Mouse (Mus musculus) embryonic facial prominence, embryonic 10.5 days (tissue): ENCODE measurements at regions not wholly inside any gene's neighbourhood (a gene's known extent, or its start where the extent isn't known, plus 50 kb on each side); places are given as distances from the start of the nearest gene placed in this dataset.
"Not testable (repeated sequence)": the region's sequence is repeated elsewhere in the genome, so short reads cannot be mapped to it uniquely, and the experiment has no call there.

ENCODE experiments used
- DNase-seq: peaks from one replicate; pipeline ENCODE4 v3.0.0-alpha.2; 2017; ENCODE audit warnings: low spot score
- H3K27ac ChIP-seq: fragments of 300-500 bp; sonication (generic); replicated peaks from 2 replicates; pipeline ENCODE4 v1.5.1; 2016; ENCODE audit warnings: mild to moderate bottlenecking
- H3K27me3 ChIP-seq: fragments of 300-500 bp; sonication (generic); replicated peaks from 2 replicates; pipeline ENCODE4 v1.6.1; 2016; ENCODE audit warnings: low read depth, mild to moderate bottlenecking; ENCODE audit not compliant: poor library complexity, severe bottlenecking
- H3K36me3 ChIP-seq: fragments of 300-500 bp; sonication (generic); replicated peaks from 2 replicates; pipeline ENCODE4 v1.6.1; 2016; ENCODE audit warnings: mild to moderate bottlenecking, moderate library complexity
- H3K4me1 ChIP-seq: fragments of 300-500 bp; sonication (generic); 2 replicates; pipeline ENCODE4 v1.6.1; 2016
- H3K4me3 ChIP-seq: fragments of 300-500 bp; sonication (generic); 2 replicates; pipeline ENCODE4 v1.5.1; 2016; ENCODE audit warnings: mild to moderate bottlenecking, moderate library complexity
- H3K9me3 ChIP-seq: fragments of 300-500 bp; sonication (generic); 2 replicates; pipeline ENCODE4 v1.6.1; 2016; ENCODE audit warnings: mild to moderate bottlenecking
- WGBS: fragments of 180-500 bp; shearing (Covaris S2); methylation state at CpG from one replicate; pipeline ENCODE4 v1.1.7; 2016; 5-methylcytosine and 5-hydroxymethylcytosine counted together

GRCm38 (mm10) chr12:71524156-71524555 is 214.5 kb downstream of the Dact1 start:
- no peaks in the 10 kb centered on the region for H3K9me3 ChIP-seq
- no peaks in the 10 kb centered on the region for H3K27me3 ChIP-seq
- H3K4me3 ChIP-seq = no peak overlapping the region
- H3K4me1 ChIP-seq = peaks cover 28% of the 10 kb centered on the region
- no peaks in the 10 kb centered on the region for H3K36me3 ChIP-seq
- DNase-seq = no peak
- H3K27ac ChIP-seq = no peak overlapping the region
- WGBS = 45% methylated on average over 6 of the region's 6 CpGs

GRCm38 (mm10) chr12:71525255-71525927 is 215.7 kb downstream of the Dact1 start:
- no peak for DNase-seq
- no peaks in the 10 kb centered on the region for H3K36me3 ChIP-seq
- no peaks in the 10 kb centered on the region for H3K9me3 ChIP-seq
- peaks cover 30% of the 10 kb centered on the region for H3K4me1 ChIP-seq
- WGBS = 24% methylated on average over 10 of the region's 10 CpGs
- H3K4me3 ChIP-seq = no peak overlapping the region
- H3K27ac ChIP-seq = peak overlapping the region; percentile 27; the same call in 1 of the 2 replicates
- H3K27me3 ChIP-seq = no peaks in the 10 kb centered on the region

- peaks cover 35% of the 10 kb centered on the region for H3K4me1 ChIP-seq
- H3K4me3 ChIP-seq = no peak overlapping the region
- H3K36me3 ChIP-seq = no peaks in the 10 kb centered on the region
- no peaks in the 10 kb centered on the region for H3K9me3 ChIP-seq
- no peaks in the 10 kb centered on the region for H3K27me3 ChIP-seq
- WGBS = 57% methylated on average over 7 of the region's 7 CpGs
- DNase-seq = no peak
- no peak overlapping the region for H3K27ac ChIP-seq
Measured at GRCm38 (mm10) chr12:71526623-71527022, 216.9 kb downstream of the Dact1 start.

GRCm38 (mm10) chr12:71532161-71532560 is 222.5 kb downstream of the Dact1 start:
- no peak overlapping the region for H3K4me3 ChIP-seq
- H3K27me3 ChIP-seq = no peaks in the 10 kb centered on the region; the same call in none of the 2 replicates
- H3K36me3 ChIP-seq = no peaks in the 10 kb centered on the region
- 75% methylated on average over 3 of the region's 3 CpGs for WGBS
- no peaks in the 10 kb centered on the region for H3K9me3 ChIP-seq
- peaks cover 18% of the 10 kb centered on the region for H3K4me1 ChIP-seq
- H3K27ac ChIP-seq = no peak overlapping the region
- DNase-seq = no peak

GRCm38 (mm10) chr12:71532708-71533450 is 223.2 kb downstream of the Dact1 start:
- H3K36me3 ChIP-seq = no peaks in the 10 kb centered on the region
- WGBS = 64% methylated on average over 22 of the region's 22 CpGs
- no peak overlapping the region for H3K4me3 ChIP-seq
- H3K9me3 ChIP-seq = no peaks in the 10 kb centered on the region
- H3K27ac ChIP-seq = peak overlapping the region; percentile 61
- DNase-seq = no peak
- H3K4me1 ChIP-seq = peaks cover 17% of the 10 kb centered on the region
- H3K27me3 ChIP-seq = no peaks in the 10 kb centered on the region; the same call in none of the 2 replicates

- Histone ChIP-seq H3K9me3 (no peaks in the 10 kb centered on the region), H3K4me3 (no peak overlapping the region), H3K27me3 (no peaks in the 10 kb centered on the region; the same call in none of the 2 replicates), H3K36me3 (no peaks in the 10 kb centered on the region), H3K4me1 (peaks cover 17% of the 10 kb centered on the region), H3K27ac (0 out of 2 replicates have a peak overlapping the region, but pooled peaks have one; percentile 61)
- DNase-seq = no peak
- whole genome bisulfite sequencing = 91% methylated on average over 9 of the region's 9 CpGs
Measured at GRCm38 (mm10) chr12:71533701-71534100, 224.0 kb downstream of the Dact1 start.

- WGBS = 88% methylated on average over 4 of the region's 4 CpGs
- no peaks in the 10 kb centered on the region for H3K9me3 ChIP-seq
- peaks cover 17% of the 10 kb centered on the region for H3K4me1 ChIP-seq
- no peaks in the 10 kb centered on the region for H3K36me3 ChIP-seq
- no peak overlapping the region for H3K4me3 ChIP-seq
- H3K27me3 ChIP-seq = no peaks in the 10 kb centered on the region; the same call in none of the 2 replicates
- no peak overlapping the region for H3K27ac ChIP-seq
- no peak for DNase-seq
Measured at GRCm38 (mm10) chr12:71534199-71534598, 224.5 kb downstream of the Dact1 start.

- no peak overlapping the region for H3K4me3 ChIP-seq
- DNase-seq = no peak
- WGBS = 96% methylated on average over 6 of the region's 6 CpGs
- H3K9me3 ChIP-seq = no peaks in the 10 kb centered on the region
- peaks cover 17% of the 10 kb centered on the region for H3K4me1 ChIP-seq
- H3K27me3 ChIP-seq = no peaks in the 10 kb centered on the region; the same call in none of the 2 replicates
- no peaks in the 10 kb centered on the region for H3K36me3 ChIP-seq
- no peak overlapping the region for H3K27ac ChIP-seq
Measured at GRCm38 (mm10) chr12:71535251-71535650, 225.6 kb downstream of the Dact1 start.

- H3K27me3 ChIP-seq, H3K27ac ChIP-seq, H3K4me3 ChIP-seq, H3K36me3 ChIP-seq, DNase-seq, H3K9me3 ChIP-seq: not testable (repeated sequence)
- WGBS = 84% methylated on average over 3 of the region's 3 CpGs
- peaks cover 11% of the 10 kb centered on the region for H3K4me1 ChIP-seq
Measured at GRCm38 (mm10) chr12:71535831-71536230, 226.1 kb downstream of the Dact1 start.

GRCm38 (mm10) chr12:71538691-71539090 is 229.0 kb downstream of the Dact1 start:
- Histone ChIP-seq H3K36me3 (no peaks in the 10 kb centered on the region), H3K27ac (no peak overlapping the region), H3K4me3 (no peak overlapping the region), H3K9me3 (no peaks in the 10 kb centered on the region), H3K27me3 (no peaks in the 10 kb centered on the region; the same call in none of the 2 replicates), H3K4me1 (peaks cover 24% of the 10 kb centered on the region)
- WGBS = 87% methylated on average over 7 of the region's 7 CpGs
- DNase-seq = no peak

- Histone ChIP-seq H3K4me1 (peaks cover 40% of the 10 kb centered on the region), H3K36me3 (no peaks in the 10 kb centered on the region), H3K27me3 (no peaks in the 10 kb centered on the region; the same call in 1 of the 2 replicates), H3K27ac (no peak overlapping the region), H3K4me3 (no peak overlapping the region), H3K9me3 (no peaks in the 10 kb centered on the region)
- no peak for DNase-seq
- 83% methylated on average over 11 of the region's 11 CpGs for WGBS
Measured at GRCm38 (mm10) chr12:71540279-71540678, 230.6 kb downstream of the Dact1 start.

GRCm38 (mm10) chr12:71541961-71542360 is 232.3 kb downstream of the Dact1 start:
- Histone ChIP-seq H3K4me1 (peaks cover 35% of the 10 kb centered on the region), H3K36me3 (no peaks in the 10 kb centered on the region)
- no peak for DNase-seq

More at GRCm38 (mm10) chr12:71541961-71542360, 232.3 kb downstream of the Dact1 start:
- Histone ChIP-seq H3K4me3 (no peak overlapping the region), H3K27ac (peak overlapping the region; percentile 30; the same call in 1 of the 2 replicates), H3K9me3 (no peaks in the 10 kb centered on the region), H3K27me3 (no peaks in the 10 kb centered on the region; the same call in 1 of the 2 replicates)
- WGBS = 78% methylated on average over 2 of the region's 2 CpGs
